Mouse (Mus musculus) CH12.LX (cell line): ENCODE measurements at regions not wholly inside any gene's neighbourhood (a gene's known extent, or its start where the extent isn't known, plus 50 kb on each side); places are given as distances from the start of the nearest gene placed in this dataset.

Source experiments
- DNase-seq: peaks from one replicate; pipeline ENCODE4 v3.0.0-alpha.2; 2013; ENCODE audit errors: extremely low read depth
- H3K27ac ChIP-seq: 2 replicates; pipeline ENCODE4 v1.5.1; 2012; ENCODE audit warnings: low read depth, mild to moderate bottlenecking, control low read depth, moderate library complexity; ENCODE audit not compliant: insufficient read depth
- H3K27me3 ChIP-seq: replicated peaks from 2 replicates; pipeline ENCODE3; 2012; ENCODE audit warnings: inconsistent platforms
- H3K36me3 ChIP-seq, 2 experiments: replicated peaks in 1 of 2; 2 replicates each; pipeline versions ENCODE3 to v1.6.1; 2012; ENCODE audit warnings: inconsistent platforms in 1 of 2, low read length in 1 of 2, mild to moderate bottlenecking in 1 of 2, mixed read lengths in 1 of 2, moderate library complexity in 1 of 2; ENCODE audit not compliant: control insufficient read depth in 1 of 2, insufficient read depth in 1 of 2
- H3K4me1 ChIP-seq, 2 experiments: 2 replicates each; pipeline ENCODE4 v1.6.1; 2012; ENCODE audit warnings: inconsistent platforms in 1 of 2, moderate library complexity in 1 of 2; ENCODE audit not compliant: insufficient read depth in 2 of 2, control insufficient read depth in 1 of 2
- H3K4me2 ChIP-seq: 2 replicates; pipeline ENCODE4 v1.6.1; 2012; ENCODE audit warnings: low read depth, mild to moderate bottlenecking, control low read depth; ENCODE audit not compliant: poor library complexity, insufficient read depth, severe bottlenecking
- H3K4me3 ChIP-seq, 3 experiments: fragments of 150-350 bp in 1 of 3; sonication (generic) in 1 of 3; replicated peaks in 1 of 3; 2 replicates each; pipeline versions ENCODE3 to v1.5.1; 2011 to 2012; ENCODE audit warnings: low read depth in 2 of 3, low read length in 2 of 3, mild to moderate bottlenecking in 2 of 3, moderate library complexity in 2 of 3, control low read depth in 1 of 3, improper control_type of control experiment in 1 of 3, inconsistent platforms in 1 of 3, mixed read lengths in 1 of 3; ENCODE audit not compliant: poor library complexity in 1 of 3
- H3K79me2 ChIP-seq: replicated peaks from 2 replicates; pipeline ENCODE4 v1.6.1; 2012; ENCODE audit warnings: mild to moderate bottlenecking, moderate library complexity; ENCODE audit not compliant: control insufficient read depth, poor library complexity, insufficient read depth, severe bottlenecking; ENCODE audit errors: extremely low read depth
- H3K9ac ChIP-seq: 2 replicates; pipeline ENCODE4 v1.6.1; 2012; ENCODE audit warnings: low read depth, mild to moderate bottlenecking, control low read depth, moderate library complexity; ENCODE audit not compliant: insufficient read depth
- H3K9me3 ChIP-seq: replicated peaks from 2 replicates; pipeline ENCODE3; 2012; ENCODE audit warnings: low read length, inconsistent platforms, mixed read lengths
- BHLHE40 ChIP-seq: IDR thresholded peaks from 2 replicates; pipeline ENCODE4 v1.6.1; 2011; ENCODE audit warnings: mild to moderate bottlenecking, low read depth, low read length, improper control_type of control experiment
- CHD2 ChIP-seq: IDR thresholded peaks from 2 replicates; pipeline ENCODE4 v1.6.1; 2011; ENCODE audit warnings: low read length, improper control_type of control experiment
- GABPA ChIP-seq: IDR thresholded peaks from 2 replicates; pipeline ENCODE4 v1.6.1; 2012; ENCODE audit warnings: low read depth, low read length, improper control_type of control experiment, inconsistent platforms; ENCODE audit not compliant: insufficient replicate concordance
- JUN ChIP-seq: IDR thresholded peaks from 2 replicates; pipeline ENCODE4 v1.6.1; 2011; ENCODE audit warnings: low read depth, mild to moderate bottlenecking, low read length, improper control_type of control experiment, moderate library complexity; ENCODE audit not compliant: insufficient read depth
- KAT2A ChIP-seq: IDR thresholded peaks from 2 replicates; pipeline ENCODE4 v1.6.1; 2012; ENCODE audit warnings: low read length, improper control_type of control experiment, inconsistent platforms; ENCODE audit not compliant: insufficient replicate concordance
- MEF2A ChIP-seq: IDR thresholded peaks from 2 replicates; pipeline ENCODE4 v1.6.1; 2014; ENCODE audit warnings: low read depth, mild to moderate bottlenecking, inconsistent platforms, low read length, improper control_type of control experiment, borderline replicate concordance
- NELFE ChIP-seq: IDR thresholded peaks from 2 replicates; pipeline ENCODE4 v1.6.1; 2011; ENCODE audit warnings: low read depth, low read length, improper control_type of control experiment
- POLR2AphosphoS2 ChIP-seq: IDR thresholded peaks from 2 replicates; pipeline ENCODE4 v1.6.1; 2011; ENCODE audit warnings: low read depth, low read length, improper control_type of control experiment
- TBP ChIP-seq: conservative IDR thresholded peaks from 2 replicates; pipeline ENCODE4 v1.6.1; 2011; ENCODE audit warnings: low read depth, low read length, improper control_type of control experiment
- UBTF ChIP-seq: IDR thresholded peaks from 2 replicates; pipeline ENCODE4 v1.6.1; 2012; ENCODE audit warnings: low read depth, mild to moderate bottlenecking, inconsistent platforms, low read length, improper control_type of control experiment, moderate library complexity
- ZC3H11A ChIP-seq: IDR thresholded peaks from 2 replicates; pipeline ENCODE4 v1.6.1; 2012; ENCODE audit warnings: low read depth, mild to moderate bottlenecking, inconsistent platforms, low read length, improper control_type of control experiment
- ZKSCAN1 ChIP-seq: IDR thresholded peaks from 2 replicates; pipeline ENCODE4 v1.6.1; 2012; ENCODE audit warnings: low read depth, inconsistent platforms, low read length, improper control_type of control experiment, borderline replicate concordance
- dilution Hi-C: fragments of 300-500 bp; cut with MboI; formaldehyde crosslinking; loops from 2 replicates; pipeline ENCODE4 v1.14.3; 2020; ENCODE audit warnings: low sequenced_read_pairs; ENCODE audit not compliant: extremely low pct_unique_long_range_greater_than_20kb, extremely low pct_ligation_motif_present
- in situ Hi-C: fragments of 300-500 bp; cut with MboI; formaldehyde crosslinking; loops from 3 replicates; pipeline ENCODE4 v1.14.3; 2019; ENCODE audit warnings: low sequenced_read_pairs, low pct_ligation_motif_present, low pct_unique_long_range_greater_than_20kb, mixed read lengths

DNA sequence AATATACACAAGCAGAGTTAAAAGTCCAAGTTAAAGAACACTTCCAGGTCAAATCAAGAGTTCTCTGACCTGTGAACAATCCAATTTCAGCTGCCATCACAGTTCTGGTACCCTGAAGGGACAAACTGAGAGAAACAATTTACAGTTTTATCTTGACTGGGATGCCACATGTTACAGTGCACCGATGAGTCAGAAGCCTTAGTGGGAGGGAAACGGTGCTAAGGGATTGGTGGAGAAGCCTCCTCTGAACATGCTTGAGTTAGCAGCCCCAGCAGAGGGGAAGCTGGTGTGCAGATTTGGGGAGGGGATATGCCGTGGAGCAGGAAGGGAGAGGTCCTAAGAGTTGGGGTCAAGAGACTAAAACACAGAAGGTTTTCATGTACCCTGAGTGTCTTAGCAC, 423.9 kb upstream of the Gm10131 start:
- in situ Hi-C loops = no loop called here
- Histone ChIP-seq H3K27me3 (no peaks in the 10 kb centered on the region), H3K27ac (no peak overlapping the region), H3K9ac (no peak overlapping the region), H3K9me3 (no peaks in the 10 kb centered on the region), H3K4me3 (no peak overlapping the region), H3K4me1 (no peaks in the 10 kb centered on the region), H3K4me2 (no peak overlapping the region), H3K79me2 (no peaks in the 10 kb centered on the region), H3K36me3 (no peaks in the 10 kb centered on the region)
- dilution Hi-C loops = no loop called here
- DNase-seq = no peak
- TF ChIP-seq POLR2AphosphoS2 = no peak
- TF ChIP-seq ZKSCAN1 = no peak
- no peak for TF ChIP-seq GABPA
- no peak for TF ChIP-seq NELFE

DNA sequence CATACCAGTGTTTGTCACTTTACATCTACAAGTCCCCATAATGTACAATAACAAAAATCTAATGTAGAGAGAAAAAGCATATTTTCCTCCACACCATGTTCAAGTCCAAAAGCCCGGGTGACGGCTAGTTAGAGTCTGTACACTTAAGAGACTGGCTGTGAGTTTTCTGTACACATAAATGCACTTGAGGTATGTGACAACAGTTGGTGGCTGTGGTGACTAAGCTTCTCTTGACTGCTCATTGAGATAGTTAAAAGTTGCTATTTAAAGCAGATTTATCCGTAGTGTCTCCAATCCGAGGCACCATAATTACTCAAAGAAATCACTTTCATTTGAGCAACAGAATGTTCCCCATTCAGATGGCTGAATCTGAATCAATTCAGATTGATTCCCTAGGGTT, 421.9 kb upstream of the Gm10131 start:
- Histone ChIP-seq H3K79me2 (no peaks in the 10 kb centered on the region), H3K9me3 (no peaks in the 10 kb centered on the region), H3K9ac (no peak overlapping the region), H3K4me3 (no peak overlapping the region), H3K27ac (no peak overlapping the region), H3K27me3 (no peaks in the 10 kb centered on the region), H3K4me2 (no peak overlapping the region), H3K36me3 (no peaks in the 10 kb centered on the region), H3K4me1 (no peaks in the 10 kb centered on the region)
- no peak for DNase-seq
- TF ChIP-seq JUN = no peak
- TF ChIP-seq TBP = no peak
- dilution Hi-C loops = no loop called here
- in situ Hi-C loops = no loop called here

GRCm38 (mm10) chr8:34530896-34531679, 419.6 kb upstream of the Gm10131 start:
- no peak for DNase-seq
- Histone ChIP-seq H3K9me3 (no peaks in the 10 kb centered on the region), H3K4me2 (no peak overlapping the region), H3K4me3 (no peak overlapping the region), H3K4me1 (peaks cover 0 to 5% of the 10 kb centered on the region in 2 experiments; a peak in 2 of 4 replicates), H3K9ac (no peak overlapping the region), H3K79me2 (no peaks in the 10 kb centered on the region), H3K27me3 (no peaks in the 10 kb centered on the region), H3K36me3 (no peaks in the 10 kb centered on the region), H3K27ac (no peak overlapping the region)
- dilution Hi-C loops (no loop called here), in situ Hi-C loops (no loop called here)
- TF ChIP-seq KAT2A (no peak), CHD2 (no peak), NELFE (no peak), MEF2A (no peak), BHLHE40 (no peak), UBTF (no peak), GABPA (no peak), POLR2AphosphoS2 (no peak), ZC3H11A (no peak)
